Mouse (Mus musculus) thymus, adult 2 months (tissue): ENCODE results near the gene Phldb1. TPM values are rescaled to one million over a fixed set of nuclear protein-coding genes. Genes with fewer than 3 reads are reported as not detected.

Source experiments
- DNase-seq: peaks from one replicate; pipeline ENCODE4 v3.0.0; 2021
- H3K27ac ChIP-seq: fragments of 200-500 bp; 2 replicates; pipeline ENCODE4 v1.5.1; 2012; ENCODE audit warnings: low read length, control low read depth; ENCODE audit not compliant: control insufficient read depth, insufficient read depth
- H3K27me3 ChIP-seq: fragments of 200-500 bp; 2 replicates; pipeline ENCODE4 v1.6.1; 2012; ENCODE audit warnings: mild to moderate bottlenecking, low read length, moderate library complexity, mixed read lengths; ENCODE audit not compliant: control insufficient read depth, insufficient read depth
- H3K36me3 ChIP-seq: fragments of 200-500 bp; 2 replicates; pipeline ENCODE4 v1.6.1; 2012; ENCODE audit warnings: mild to moderate bottlenecking, low read length, moderate library complexity; ENCODE audit not compliant: control insufficient read depth, insufficient read depth
- H3K4me1 ChIP-seq: fragments of 200-500 bp; replicated peaks from 2 replicates; pipeline ENCODE4 v1.6.1; 2012; ENCODE audit warnings: low read length; ENCODE audit not compliant: control insufficient read depth, insufficient read depth
- H3K4me3 ChIP-seq: fragments of 200-500 bp; 2 replicates; pipeline ENCODE4 v1.5.1; 2012; ENCODE audit warnings: mild to moderate bottlenecking, low read length, control low read depth, moderate library complexity; ENCODE audit not compliant: control insufficient read depth, insufficient read depth
- CTCF ChIP-seq: fragments of 200-500 bp; IDR thresholded peaks from 2 replicates; pipeline ENCODE4 v1.5.1; 2012; ENCODE audit warnings: mild to moderate bottlenecking, control low read depth, low read length, moderate library complexity, borderline replicate concordance; ENCODE audit not compliant: control insufficient read depth, poor library complexity, insufficient read depth; ENCODE audit errors: extremely low read depth
- POLR2A ChIP-seq: fragments of 200-500 bp; IDR thresholded peaks from 2 replicates; pipeline ENCODE4 v1.6.1; 2012; ENCODE audit warnings: mild to moderate bottlenecking, low read length, control low read depth, moderate library complexity; ENCODE audit not compliant: control insufficient read depth, poor library complexity, insufficient read depth; ENCODE audit errors: extremely low read depth
- WGBS: fragments of 180-500 bp; shearing (Covaris S2); methylation state at CpG from one replicate; pipeline ENCODE4 v1.1.7; 2018; 5-methylcytosine and 5-hydroxymethylcytosine counted together
- polyA plus RNA-seq: library from polyadenylated mRNA; depleted of rRNA; stranded (reverse); fragments of >200 nt; gene quantifications from 2 replicates; pipeline ENCODE4 v1.2.3, GENCODE M21; 2012

Gene Phldb1
- polyA plus RNA-seq, 1 experiment = 27.3 TPM

DNA sequence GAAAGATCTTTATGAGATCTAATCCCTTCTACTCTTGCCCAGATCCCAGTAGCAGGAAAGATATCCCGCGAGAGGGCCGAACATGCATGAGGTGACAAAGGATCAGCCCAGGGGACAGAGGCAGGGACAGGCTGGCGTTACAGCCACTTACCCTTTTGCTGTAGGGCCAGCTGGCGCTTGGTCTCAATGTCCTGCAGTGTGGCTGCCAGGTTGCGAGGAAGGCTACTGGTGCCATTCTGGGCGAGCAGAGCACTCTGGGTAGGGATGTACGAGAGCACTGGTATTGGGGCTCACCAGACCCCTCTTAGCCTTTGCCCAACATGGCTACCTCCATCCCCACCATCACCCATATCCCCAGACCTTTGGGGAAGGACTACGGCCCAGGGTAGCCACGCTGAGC lies 35.8 kb downstream of the Phldb1 start:
- H3K36me3 ChIP-seq = no peaks in the 10 kb centered on the region
- H3K4me1 ChIP-seq = peaks cover 2% of the 10 kb centered on the region; the same call in 1 of the 2 replicates
- no peaks in the 10 kb centered on the region for H3K27me3 ChIP-seq
- H3K27ac ChIP-seq = no peak overlapping the region
- 94% methylated on average over 10 of the region's 10 CpGs for whole genome bisulfite sequencing
- no peak overlapping the region for H3K4me3 ChIP-seq
- no peak for DNase-seq
- no peak for TF ChIP-seq CTCF
- TF ChIP-seq POLR2A = no peak

DNA sequence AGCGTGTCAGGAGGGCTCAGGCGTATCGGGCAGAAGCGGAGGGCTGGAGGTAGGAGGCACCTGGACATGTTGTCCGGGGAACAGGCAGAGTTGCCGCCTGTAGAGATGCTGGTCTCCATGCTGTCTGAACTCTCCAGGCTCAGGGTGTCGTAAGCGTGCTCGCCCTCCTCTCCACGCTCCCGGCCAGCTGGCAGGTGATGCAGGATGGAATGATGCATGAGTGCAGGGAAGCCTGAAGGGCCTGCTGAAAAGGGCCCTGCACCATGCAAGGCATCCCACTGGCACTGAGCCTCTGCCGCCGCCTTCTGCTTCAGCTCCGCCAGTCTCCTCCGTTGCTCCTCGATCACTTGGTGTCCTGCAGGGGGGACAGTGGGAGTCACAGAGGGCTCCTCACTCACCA lies 37.1 kb downstream of the Phldb1 start:
- no peak for DNase-seq
- 97% methylated on average over 16 of the region's 16 CpGs for WGBS
- H3K36me3 ChIP-seq = no peaks in the 10 kb centered on the region

DNA sequence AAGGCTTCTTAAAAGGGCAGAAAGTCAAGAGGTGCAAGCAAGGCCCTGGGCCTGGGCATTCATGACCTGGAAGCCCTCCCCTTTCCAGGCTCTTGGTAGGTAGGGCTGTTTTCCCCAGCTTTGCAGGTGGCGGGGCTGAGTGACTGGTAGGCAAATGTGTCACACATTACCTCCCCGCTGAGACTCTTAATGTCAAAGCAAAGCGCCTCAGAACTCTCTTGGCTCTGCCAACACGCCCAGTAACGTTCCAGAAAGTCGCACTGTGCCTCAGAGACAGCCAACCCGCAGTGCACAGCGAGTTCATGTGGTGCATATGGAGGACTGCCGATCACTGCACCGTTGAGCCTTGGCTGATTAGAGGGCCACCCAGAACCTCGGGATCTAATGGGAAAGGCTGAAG lies 41.9 kb downstream of the Phldb1 start:
- 85% methylated on average over 11 of the region's 11 CpGs for WGBS
- Histone ChIP-seq H3K4me1 (peaks cover 38% of the 10 kb centered on the region), H3K4me3 (no peak overlapping the region), H3K27me3 (no peaks in the 10 kb centered on the region), H3K27ac (no peak overlapping the region), H3K36me3 (no peaks in the 10 kb centered on the region)
- TF ChIP-seq POLR2A (no peak), CTCF (no peak)
- no peak for DNase-seq

More for the DNA sequence above, 37.1 kb downstream of the Phldb1 start:
- TF ChIP-seq POLR2A = no peak
- no peak for TF ChIP-seq CTCF
- H3K4me1 ChIP-seq = peaks cover 14% of the 10 kb centered on the region
- H3K27ac ChIP-seq = no peak overlapping the region
- H3K4me3 ChIP-seq = no peak overlapping the region
- no peaks in the 10 kb centered on the region for H3K27me3 ChIP-seq

DNA sequence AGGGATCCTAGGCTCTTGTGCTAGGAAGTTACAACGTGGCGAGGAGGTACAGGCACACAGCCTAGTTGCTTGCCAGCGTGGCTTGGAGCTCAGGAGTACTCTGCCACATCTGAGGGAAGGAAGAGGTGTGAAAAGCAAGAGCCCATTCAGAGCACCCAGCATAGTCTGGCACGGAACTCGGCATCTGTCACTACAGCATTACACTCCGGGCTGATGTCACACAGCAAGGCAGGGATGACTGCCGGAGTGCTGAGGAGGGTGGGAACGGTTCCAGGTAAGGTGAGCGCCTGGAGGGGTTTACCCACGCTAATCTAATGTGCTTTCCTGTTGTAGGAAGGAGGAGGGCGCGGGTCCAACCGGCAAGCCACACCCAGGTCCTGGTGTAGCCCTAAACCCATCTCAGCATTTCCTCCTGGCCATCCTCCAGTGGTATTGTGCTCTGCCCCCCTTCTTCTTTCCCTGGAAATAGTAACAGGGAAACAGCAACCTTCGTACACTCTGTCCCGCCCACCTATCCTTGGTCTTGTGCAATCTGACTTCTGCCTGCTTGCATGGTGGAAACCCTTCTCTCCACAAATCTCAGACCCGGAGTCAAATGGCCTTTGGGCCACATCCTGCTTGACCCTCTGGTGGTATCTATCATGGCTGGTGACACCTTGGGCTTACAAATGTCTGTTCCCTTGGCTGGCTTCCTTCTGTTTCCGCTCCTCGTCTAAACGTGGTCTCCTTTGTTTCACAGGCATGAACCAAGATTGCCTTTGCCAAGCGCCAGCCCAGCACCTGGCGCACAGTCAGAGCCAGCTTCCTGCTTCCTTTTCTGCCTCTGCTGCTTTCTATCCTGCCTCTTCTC lies 43.1 kb downstream of the Phldb1 start:
- peaks cover 38% of the 10 kb centered on the region for H3K4me1 ChIP-seq
- no peaks in the 10 kb centered on the region for H3K36me3 ChIP-seq
- H3K27me3 ChIP-seq = no peaks in the 10 kb centered on the region
- TF ChIP-seq CTCF = 0 out of 2 replicates have a peak, but pooled peaks have one; percentile 20
- no peak for TF ChIP-seq POLR2A
- no peak overlapping the region for H3K4me3 ChIP-seq
- DNase-seq = peak; percentile 37
- WGBS = 25% methylated on average over 21 of the region's 21 CpGs
- H3K27ac ChIP-seq = no peak overlapping the region

DNA sequence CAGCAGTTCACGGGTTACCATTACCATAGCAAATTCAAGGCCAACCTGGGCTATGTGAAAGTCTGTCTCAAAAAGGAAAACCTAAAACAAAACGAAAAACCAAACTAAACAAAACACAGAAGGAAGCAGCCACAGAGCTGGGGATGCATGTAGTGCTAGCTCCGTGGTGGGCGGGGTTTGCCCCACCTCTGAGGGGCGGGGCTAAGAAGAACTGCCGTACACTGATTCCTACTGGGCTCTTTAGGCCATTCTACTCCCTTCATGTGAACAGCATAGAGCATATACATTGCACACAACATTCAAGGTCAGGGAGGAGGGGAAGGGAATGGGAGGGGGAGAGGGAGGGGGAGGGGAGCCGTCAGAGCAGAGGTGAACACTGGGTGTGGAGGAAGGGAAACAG lies 44.4 kb downstream of the Phldb1 start:
- WGBS = 9% methylated on average over 7 of the region's 7 CpGs
- no peaks in the 10 kb centered on the region for H3K36me3 ChIP-seq
- peak; percentile 49 for DNase-seq

DNA sequence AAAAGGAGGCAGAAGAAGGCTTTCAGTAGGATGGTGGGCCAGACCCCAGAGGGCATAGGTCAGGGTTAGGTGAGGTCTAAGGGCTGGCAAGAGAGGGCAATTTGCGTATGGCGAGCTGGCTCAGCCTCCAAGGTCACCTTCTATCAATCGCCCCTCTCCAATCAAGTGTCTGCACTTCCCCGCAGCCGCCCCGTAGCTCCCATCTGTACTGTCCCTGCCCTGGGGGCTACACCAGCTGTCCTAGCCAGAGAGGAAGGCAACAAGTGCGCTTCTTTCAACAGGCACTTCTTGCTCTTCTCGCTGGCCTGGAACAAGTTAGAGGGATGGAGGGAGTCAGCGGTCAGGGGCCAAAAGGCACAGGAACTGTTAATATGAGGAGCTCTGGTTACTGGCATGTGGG lies 47.0 kb downstream of the Phldb1 start:
- peaks cover 27% of the 10 kb centered on the region for H3K4me1 ChIP-seq
- H3K4me3 ChIP-seq = no peak overlapping the region
- WGBS = 97% methylated on average over 9 of the region's 9 CpGs
- H3K27ac ChIP-seq = no peak overlapping the region
- no peaks in the 10 kb centered on the region for H3K36me3 ChIP-seq
- DNase-seq = no peak
- H3K27me3 ChIP-seq = no peaks in the 10 kb centered on the region
- no peak for TF ChIP-seq CTCF
- no peak for TF ChIP-seq POLR2A

More for the DNA sequence above, 44.4 kb downstream of the Phldb1 start:
- no peak overlapping the region for H3K4me3 ChIP-seq
- no peaks in the 10 kb centered on the region for H3K27me3 ChIP-seq
- no peak overlapping the region for H3K27ac ChIP-seq
- H3K4me1 ChIP-seq = peaks cover 38% of the 10 kb centered on the region
- TF ChIP-seq CTCF = no peak
- TF ChIP-seq POLR2A = no peak
